Mouse (Mus musculus) cortical plate, adult 2 months (tissue): ENCODE measurements at regions not wholly inside any gene's neighbourhood (a gene's known extent, or its start where the extent isn't known, plus 50 kb on each side); places are given as distances from the start of the nearest gene placed in this dataset.

Experiments
- CTCF ChIP-seq: fragments of 200-500 bp; IDR thresholded peaks from 2 replicates; pipeline ENCODE4 v1.5.1; 2011; ENCODE audit warnings: mild to moderate bottlenecking, control low read depth, low read length; ENCODE audit not compliant: insufficient read depth; ENCODE audit errors: extremely low read depth
- POLR2A ChIP-seq: fragments of 200-500 bp; IDR thresholded peaks from 2 replicates; pipeline ENCODE4 v1.6.1; 2011; ENCODE audit warnings: mild to moderate bottlenecking, low read length, control low read depth; ENCODE audit not compliant: insufficient read depth; ENCODE audit errors: extremely low read depth

DNA sequence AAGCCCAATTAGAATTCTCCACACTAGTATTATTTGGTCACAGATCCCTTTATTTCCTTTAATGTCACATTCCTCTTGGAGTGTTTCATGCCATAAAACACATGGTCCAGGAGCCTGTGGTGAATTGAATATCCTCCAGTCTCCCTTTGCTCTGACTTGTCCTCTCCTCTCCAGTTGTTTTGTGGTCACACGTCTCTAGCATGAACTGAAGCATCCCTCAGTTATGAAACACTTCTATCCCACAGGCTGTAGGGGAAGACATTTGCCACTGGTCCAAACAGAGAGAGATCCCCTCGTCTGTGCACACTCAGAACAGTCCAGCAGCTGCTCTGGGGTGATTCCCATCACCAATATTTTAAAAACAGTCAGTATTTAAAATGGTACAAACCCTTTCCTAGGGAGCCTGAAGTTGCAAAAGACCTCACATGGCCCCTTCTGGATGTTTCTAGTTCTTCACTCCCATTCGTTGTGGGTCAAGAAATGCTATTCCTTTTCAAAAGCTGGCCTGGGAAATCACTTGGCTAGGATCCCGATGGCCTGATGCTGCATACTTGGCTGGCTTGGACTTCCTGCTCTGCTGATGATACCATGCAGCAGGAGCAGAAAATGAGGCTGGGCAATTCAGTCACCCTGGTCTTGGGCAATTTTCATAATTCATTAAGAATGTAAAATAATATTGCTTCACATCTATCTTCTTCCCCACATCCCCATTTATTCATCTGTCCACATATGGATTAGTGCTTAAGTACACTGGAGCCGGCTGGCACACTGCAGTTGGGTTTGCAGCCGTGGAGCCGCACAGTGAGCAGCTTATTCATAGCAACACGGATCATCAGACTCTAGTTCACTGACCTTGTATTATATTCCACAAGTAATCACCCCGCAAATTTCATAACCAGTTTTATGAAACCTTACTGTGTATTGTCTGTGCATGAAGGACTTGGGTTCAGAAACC is 83.1 kb upstream of the Adamts9 start:
- TF ChIP-seq CTCF (no peak), POLR2A (no peak)
